Mouse (Mus musculus): ENCODE results near the gene Gm9758.
"Not testable (repeated sequence)": the region's sequence is repeated elsewhere in the genome, so short reads cannot be mapped to it uniquely, and the experiment has no call there.

The Gm9758 gene

GRCm38 (mm10) chr5:14914799-14915198 lies at the start of gene Gm9758:
Gene Gm9758, minus strand, starts transcription at chr5:14914899.
- DNase-seq (ENCODE audit: low read depth, low spot score): not testable (repeated sequence)

GRCm38 (mm10) chr5:14963821-14964220 lies 49.1 kb upstream of the Gm9758 start:
- peak; percentile 69 for DNase-seq (ENCODE audit: low read depth, low spot score)

GRCm38 (mm10) chr5:14961502-14961901 lies 46.8 kb upstream of the Gm9758 start:
- not testable (repeated sequence) for DNase-seq (ENCODE audit: low read depth, low spot score)

- DNase-seq (ENCODE audit: low read depth, low spot score): not testable (repeated sequence)
Observed at GRCm38 (mm10) chr5:14955928-14956706, 41.4 kb upstream of the Gm9758 start.

GRCm38 (mm10) chr5:14953587-14953986 lies 38.9 kb upstream of the Gm9758 start:
- DNase-seq (ENCODE audit: low read depth, low spot score): not testable (repeated sequence)

GRCm38 (mm10) chr5:14952749-14953148 lies 38.0 kb upstream of the Gm9758 start:
- DNase-seq (ENCODE audit: low read depth, low spot score): peak; percentile 1

GRCm38 (mm10) chr5:14951822-14952221 lies 37.1 kb upstream of the Gm9758 start:
- DNase-seq (ENCODE audit: low read depth, low spot score): peak; percentile 6

- peak; percentile 43 for DNase-seq (ENCODE audit: low read depth, low spot score)
Observed at GRCm38 (mm10) chr5:14947482-14948198, 32.9 kb upstream of the Gm9758 start.

- not testable (repeated sequence) for DNase-seq (ENCODE audit: low read depth, low spot score)
Observed at GRCm38 (mm10) chr5:14945524-14945923, 30.8 kb upstream of the Gm9758 start.

GRCm38 (mm10) chr5:14941043-14941442 lies 26.3 kb upstream of the Gm9758 start:
- not testable (repeated sequence) for DNase-seq (ENCODE audit: low read depth, low spot score)

- DNase-seq (ENCODE audit: low read depth, low spot score): not testable (repeated sequence)
Observed at GRCm38 (mm10) chr5:14938329-14938728, 23.6 kb upstream of the Gm9758 start, which contains the start of gene Speer4e. Gene Speer4e, minus strand, starts transcription at chr5:14938429.

- not testable (repeated sequence) for DNase-seq (ENCODE audit: low read depth, low spot score)
Observed at GRCm38 (mm10) chr5:14933721-14934120, 19.0 kb upstream of the Gm9758 start.

- DNase-seq (ENCODE audit: low read depth, low spot score): peak; percentile 29
Observed at GRCm38 (mm10) chr5:14927047-14927446, 12.3 kb upstream of the Gm9758 start.

- DNase-seq (ENCODE audit: low read depth, low spot score): not testable (repeated sequence)
Observed at GRCm38 (mm10) chr5:14914361-14914760, 338 bp downstream of the Gm9758 start.

- peak; percentile 42 for DNase-seq (ENCODE audit: low read depth, low spot score)
Observed at GRCm38 (mm10) chr5:14903539-14903938, 11.2 kb downstream of the Gm9758 start.

GRCm38 (mm10) chr5:14892242-14892641 lies 22.5 kb downstream of the Gm9758 start:
- no peak for DNase-seq (ENCODE audit: low read depth, low spot score)

GRCm38 (mm10) chr5:14885291-14885690 lies 29.4 kb downstream of the Gm9758 start:
- not testable (repeated sequence) for DNase-seq (ENCODE audit: low read depth, low spot score)

All from 3T3-L1 (cell line).